Mouse (Mus musculus): Measurements from ENCODE around the gene Catsperd. TPM values are rescaled to one million over a fixed set of nuclear protein-coding genes. Genes with fewer than 3 reads are reported as not detected.
A peak's percentile ranks its signal among the peaks of the same experiment; 100 is the strongest.

The Catsperd gene
- total RNA-seq, 2 experiments from 2014 or later = 0.17 to 0.20 TPM

DNA sequence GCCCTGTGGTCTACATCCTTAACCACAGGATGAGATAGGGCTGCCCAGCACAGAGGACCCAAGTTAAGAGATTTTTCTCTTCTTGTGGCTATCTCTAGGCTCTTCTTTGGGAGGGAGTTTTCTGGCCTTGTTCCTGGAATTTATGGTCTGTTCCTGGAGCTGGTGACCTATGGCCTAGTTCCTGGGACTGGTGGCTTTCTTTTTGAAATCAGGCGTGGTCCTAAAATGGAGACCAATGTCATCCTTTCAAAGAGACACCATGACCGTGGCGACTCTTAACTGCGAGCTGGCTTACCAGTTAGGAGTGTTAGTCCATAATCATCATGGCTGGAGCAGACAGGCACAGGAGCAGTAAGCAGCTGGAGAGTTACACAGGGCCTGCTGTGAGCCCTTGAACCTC lies 38.4 kb downstream of the Catsperd start:
- DNase-seq = peak; percentile 5

DNA sequence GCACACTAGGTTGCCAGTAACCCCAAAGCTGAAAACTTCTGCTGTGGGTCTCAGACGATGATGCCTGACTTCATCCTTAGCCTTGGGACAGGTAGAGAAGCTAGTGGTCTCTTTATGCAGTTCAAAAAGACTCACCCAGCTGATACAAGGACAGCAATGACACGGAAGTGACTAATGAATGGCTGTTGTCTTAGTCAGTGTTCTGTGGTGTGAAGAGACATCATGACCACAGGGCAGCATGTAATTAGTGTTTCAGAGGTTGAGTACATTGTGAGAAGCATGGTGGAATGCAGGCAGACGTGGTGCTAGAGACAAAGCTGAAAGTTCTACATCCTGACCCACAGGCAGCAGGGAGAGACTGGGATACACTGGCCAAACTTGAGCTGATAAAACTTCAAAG lies 39.6 kb downstream of the Catsperd start:
- no peak for DNase-seq

DNA sequence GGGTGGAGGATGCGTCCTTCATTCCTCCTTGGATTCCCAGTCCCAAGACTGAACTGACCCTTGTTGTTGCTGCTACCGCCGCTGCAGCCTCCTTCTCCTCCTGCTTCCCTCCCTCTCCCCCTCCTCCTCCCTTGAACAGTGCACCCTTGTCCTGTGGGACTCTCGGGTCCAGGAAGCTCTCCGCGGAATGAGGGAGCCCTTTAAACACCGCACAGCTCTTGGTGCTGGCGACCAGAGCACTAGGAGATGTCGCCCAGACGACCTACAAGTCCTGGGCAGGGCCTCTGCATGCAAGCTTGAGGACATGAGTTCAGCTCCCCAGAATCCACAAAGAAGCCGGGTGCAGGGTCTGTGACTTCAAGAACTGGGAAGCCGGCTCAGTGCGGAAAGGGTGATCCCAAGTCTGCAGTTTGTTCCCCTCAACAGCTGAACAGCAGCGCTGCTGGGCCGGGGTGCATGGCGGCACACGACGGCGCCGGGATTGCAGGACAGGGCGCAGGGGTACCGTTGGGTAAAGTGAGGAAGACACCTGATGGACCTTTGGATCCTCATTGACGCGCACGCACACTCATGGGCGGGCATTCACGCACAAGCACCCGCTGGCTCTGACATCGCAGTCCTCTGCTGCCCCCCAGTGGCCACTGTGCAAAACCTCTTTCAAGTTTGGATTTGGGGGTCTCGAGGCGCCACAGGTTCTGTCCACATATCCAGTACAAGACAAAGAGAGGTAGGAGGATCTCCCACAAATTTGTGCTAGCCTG lies 40.6 kb downstream of the Catsperd start:
- peak; percentile 89 for DNase-seq

DNA sequence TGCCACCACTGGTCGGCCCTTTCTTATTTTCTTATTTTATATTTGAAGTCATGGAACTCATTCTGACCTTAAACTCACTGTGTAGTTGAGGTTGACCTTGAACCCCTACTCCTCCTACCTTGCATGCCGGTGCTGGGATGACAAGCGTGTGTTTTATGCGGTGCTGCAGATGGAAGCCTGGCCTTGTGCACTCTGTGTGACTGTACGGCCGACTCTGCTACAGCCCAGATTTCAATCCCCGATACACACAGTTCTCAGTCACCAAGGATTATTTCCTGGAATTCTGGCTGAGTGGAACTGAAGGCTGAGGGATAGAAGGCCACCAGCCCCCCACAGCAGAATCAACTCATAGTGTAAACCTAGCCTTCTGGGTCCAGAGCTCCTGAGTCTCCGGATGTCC lies 41.8 kb downstream of the Catsperd start:
- no peak for DNase-seq

DNA sequence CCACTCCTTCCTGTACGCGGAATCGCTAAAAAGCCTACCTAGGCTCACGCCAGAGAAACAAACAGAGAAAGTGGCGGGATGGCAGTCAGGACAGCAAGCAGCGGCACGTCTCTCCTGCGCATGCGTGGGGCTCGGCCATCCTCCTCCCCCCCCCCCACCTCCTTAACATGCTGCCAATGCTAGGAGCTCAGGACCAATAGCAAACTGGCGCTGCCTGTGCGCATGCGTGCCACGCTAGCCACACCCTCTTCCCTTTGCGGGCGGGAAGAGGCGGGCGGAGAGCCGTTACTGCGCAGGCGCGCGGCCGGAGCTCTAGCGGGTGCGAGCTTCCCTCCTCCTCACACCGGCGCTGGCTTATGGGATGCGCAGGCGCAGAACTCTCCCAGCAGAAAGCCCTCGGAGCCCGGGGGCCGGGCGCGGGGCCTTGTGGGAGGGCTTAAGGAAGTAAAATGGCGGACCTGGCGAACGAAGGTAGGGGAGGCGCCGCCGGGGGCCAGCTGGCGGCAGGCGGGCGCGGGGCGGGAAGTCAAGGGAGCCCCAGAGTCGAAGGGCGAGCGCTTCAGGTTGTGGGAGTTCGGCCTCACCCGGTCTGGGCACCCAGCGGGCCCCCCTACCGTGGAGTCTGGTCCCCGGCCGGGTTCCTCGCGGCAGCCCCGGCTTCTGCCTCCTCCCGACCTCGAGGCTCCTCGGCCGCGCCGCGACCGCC lies 45.2 kb downstream of the Catsperd start, which contains the start of gene Ranbp3:
Gene Ranbp3 (plus strand): TSS at position 354 of the 706 bp plus-strand sequence.
- peak; percentile 100 for DNase-seq

DNA sequence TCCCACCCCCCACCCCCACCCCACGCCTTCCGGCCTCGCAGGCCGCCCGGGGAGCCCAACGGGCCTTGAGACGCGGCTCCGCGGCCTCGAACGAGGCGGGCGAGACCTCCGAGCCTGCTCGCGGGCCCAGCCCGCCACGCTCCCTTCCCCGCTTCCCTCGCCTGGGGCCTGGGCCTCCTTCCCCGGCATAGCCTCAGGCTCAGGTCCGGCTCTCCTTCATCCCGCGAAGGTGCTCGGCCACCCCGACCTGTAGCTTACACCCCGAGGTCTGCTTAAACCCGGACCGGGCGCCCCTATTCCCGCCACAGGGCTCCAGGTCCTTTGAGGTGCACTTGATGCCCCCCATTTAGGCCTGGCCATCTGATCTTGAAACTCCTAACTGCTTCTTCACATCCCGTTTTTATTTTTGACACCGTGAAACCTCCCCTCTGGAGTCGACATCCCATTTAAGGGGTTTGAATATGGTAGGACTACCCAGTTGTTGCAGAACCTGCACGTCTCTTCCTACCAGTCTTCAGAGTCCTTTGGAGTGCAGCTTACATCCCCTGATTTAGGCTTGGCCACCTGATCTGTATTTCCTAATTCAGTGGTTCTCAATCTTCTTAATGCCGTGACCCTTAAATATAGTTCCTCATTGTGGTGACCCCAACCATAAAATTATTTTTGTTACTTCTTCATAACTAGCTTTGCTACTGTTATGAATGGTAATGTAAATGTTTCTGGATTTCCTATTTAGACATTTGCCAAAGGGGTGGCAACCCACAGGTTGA lies 45.9 kb downstream of the Catsperd start:
- DNase-seq = no peak

DNA sequence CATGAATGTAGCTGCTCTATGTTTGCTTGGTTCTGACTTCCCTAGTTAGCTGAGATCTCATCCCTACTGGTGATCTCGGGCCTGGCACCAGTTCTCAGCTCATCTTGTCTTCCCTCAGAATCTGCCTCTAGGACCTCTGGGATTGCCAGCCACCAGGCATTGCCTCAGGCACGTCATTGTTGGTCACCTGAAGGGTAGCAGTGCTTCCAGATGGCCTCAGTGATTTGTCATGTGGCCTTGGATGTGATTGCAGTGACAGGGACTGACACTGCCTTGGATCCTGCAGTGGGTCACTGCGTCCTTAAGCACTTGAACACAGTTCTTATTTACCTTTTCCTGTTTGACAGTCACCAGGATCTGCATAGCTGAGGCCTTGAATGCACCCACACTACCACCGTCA lies 53.8 kb downstream of the Catsperd start:
- no peak for DNase-seq

DNA sequence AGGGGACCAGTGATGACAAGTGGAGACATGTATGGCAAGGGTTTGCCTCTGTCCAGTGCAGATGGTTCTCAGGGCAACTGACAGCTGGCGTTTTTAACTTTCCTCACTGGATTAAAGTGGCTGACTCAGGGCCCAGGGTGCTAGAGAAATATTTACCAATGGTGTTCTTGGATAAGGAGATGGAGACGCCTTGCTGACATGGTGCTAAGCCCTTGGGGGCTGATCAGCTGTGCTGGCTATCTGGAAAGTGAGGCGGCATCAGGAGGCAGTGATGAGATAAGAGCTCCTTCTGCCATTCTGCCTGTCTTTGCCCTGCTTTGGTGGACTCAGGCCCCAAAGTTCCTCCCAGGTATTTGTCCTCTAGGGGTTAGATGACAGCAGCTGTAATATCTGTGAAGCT lies 54.9 kb downstream of the Catsperd start:
- no peak for DNase-seq

DNA sequence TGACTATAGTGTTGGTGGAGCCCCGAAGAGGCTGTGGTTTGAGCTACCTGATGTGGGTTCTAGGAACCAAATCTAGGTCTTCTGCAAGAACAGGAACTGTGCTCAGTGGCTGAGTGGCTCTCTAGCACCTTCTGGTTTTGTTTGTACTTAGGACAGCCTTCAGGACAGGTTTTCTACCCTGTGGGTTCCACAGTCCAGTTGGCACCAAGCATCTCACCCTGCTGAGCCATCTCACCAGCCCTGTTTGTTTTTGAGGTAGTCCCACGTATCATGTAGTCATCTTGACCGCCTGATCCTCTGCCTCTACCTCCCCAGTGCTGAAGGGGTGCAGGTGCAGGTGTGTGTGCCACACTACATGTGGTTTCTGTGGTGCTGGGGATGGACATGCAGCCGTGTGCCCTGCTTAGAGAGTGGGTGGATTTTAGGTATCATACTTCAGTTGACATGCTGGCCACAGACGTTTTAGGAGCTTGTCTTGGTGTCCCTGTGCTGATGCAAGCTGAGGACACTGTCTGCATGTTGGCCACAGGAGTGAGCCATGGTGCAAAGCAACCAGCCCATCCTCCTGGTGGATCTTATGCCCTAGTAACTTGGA lies 55.7 kb downstream of the Catsperd start:
- DNase-seq = no peak

DNA sequence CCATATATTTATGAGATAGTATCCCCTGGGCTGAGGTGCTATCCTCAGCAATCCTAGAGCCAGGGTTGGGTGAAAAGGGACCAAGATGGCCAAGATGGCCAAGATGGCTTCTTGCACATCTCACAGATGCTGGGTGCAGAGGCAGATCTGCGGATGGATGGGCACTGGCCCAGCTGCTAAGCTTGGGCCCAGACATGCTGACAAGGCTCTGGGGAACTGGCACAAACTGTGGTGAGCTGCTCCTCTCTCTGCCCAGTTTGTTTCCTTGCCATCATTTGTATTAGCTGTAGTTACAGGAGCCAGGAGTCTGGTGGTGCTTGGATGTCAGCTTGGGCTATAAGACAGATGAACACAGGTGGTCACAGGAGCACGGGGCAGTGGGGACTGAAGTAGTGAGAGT lies 56.7 kb downstream of the Catsperd start:
- DNase-seq = no peak

DNA sequence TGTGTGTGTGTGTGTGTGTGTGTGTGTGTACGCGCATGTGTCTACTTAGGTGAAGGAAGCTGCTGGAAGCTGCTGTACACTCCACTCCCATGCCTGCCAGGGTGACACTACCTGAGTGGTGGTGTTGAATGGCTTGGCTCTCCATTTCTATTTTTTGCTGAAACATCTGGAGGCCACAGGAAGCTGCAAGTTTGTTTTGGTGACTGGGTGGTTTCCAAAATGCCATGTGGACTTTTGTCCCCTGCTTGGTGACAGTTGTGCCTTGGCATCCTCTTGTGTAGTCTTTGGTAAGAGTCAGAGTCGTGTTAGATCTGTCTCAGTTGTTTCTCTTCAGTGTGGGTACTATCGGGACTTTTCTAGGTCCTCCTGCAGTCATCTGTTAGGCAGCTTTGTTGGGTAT lies 58.9 kb downstream of the Catsperd start:
- DNase-seq = no peak

DNA sequence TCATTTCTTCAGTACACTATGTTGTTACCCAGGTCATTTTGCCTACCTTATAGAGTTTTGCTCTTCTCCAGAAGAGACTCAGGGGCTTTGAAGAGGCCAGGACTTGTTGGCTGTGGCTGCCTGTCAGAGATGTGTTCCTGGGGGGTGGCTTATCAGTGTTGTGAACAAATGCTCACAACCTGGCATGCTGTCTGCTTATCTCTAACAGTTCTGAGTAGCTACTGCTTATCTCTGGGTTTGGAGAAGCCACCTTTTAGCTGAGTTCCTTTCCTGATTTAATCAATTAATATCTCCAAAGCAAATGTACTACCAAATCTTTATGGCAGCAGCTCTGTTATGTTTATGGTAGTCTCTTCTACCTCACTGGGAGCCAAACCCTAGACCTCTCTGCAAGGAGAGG lies 60.1 kb downstream of the Catsperd start:
- no peak for DNase-seq

DNA sequence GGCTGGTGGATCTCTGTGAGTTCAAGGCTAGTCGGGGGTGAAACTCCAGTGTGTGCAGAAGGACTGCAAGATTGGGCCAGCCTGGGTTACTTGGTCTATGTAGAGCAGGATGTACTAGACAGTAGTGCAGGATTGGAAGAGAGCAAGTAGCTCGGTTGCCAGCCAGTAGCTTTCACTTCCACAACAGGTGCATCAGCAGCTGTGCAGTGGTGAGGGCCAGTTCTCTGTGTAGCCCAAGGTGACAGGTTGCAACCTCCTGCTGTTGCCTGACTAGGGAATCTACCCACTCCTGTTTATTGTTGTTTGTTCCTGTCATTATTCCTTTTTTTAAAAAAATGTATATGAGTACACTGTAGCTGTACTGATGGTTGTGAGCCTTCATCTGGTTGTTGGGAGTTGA lies 60.7 kb downstream of the Catsperd start:
- no peak for DNase-seq

DNA sequence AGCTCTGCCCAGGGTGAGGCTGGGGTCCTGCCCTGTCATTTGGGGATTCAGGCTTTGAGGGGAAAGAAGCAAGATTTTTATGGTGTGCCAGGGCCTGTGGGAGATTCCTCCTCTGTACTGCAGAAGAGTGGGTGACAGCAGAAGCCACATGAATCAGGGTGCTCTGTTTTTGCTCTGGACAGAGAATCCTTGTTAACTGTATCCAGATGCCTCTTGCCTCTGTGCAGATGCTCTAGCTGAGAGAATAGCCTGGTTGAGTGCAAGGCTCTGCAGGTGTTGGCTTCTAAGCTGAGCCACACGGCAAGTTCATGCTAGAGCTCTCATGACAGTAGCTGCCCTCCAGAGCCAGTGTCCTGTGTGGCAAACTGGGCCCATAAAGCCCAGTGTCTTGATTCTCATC lies 65.5 kb downstream of the Catsperd start:
- DNase-seq = no peak

DNA sequence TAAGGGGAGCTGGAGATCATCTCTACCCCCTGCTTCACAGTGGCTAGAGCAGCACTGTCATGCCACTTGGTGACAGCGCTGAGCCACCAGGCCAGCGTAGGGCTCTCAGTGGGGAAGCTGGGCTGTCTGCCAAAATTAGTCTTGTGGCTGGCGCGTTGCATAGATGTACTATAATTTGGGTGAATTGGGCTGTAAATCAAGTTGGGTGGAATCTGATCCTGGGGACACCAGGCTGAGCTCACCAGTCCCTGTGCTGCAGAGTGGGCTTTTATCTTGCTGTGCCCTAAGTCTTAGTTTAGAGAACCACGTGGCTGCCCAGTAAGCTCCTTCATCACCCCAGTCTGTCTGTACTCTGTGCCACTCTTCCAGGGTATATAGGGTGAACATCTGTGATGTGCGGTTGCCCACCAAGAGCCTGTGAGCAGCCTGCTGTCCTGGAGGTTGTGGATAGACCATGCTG lies 65.9 kb downstream of the Catsperd start:
- DNase-seq = peak; percentile 69

DNA sequence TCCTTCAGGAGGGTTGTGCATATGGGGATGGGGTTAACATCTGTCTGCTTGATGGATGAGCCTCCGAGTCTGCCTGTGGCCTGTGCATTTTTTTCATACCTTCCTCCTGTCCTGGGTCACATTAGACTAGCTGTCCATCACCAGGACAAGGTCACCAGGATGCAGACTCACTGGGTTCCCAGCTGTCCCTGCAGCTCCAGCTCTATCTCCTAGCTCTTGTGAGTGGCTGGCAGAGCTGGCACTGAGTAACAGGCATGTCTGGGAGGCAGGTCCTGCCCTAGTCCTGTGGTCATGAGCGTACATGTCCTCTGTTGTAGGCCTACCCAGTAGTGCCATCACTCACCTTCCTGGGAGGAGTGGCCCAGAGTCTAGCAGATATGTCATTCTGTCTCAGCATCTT lies 72.5 kb downstream of the Catsperd start:
- DNase-seq = no peak

DNA sequence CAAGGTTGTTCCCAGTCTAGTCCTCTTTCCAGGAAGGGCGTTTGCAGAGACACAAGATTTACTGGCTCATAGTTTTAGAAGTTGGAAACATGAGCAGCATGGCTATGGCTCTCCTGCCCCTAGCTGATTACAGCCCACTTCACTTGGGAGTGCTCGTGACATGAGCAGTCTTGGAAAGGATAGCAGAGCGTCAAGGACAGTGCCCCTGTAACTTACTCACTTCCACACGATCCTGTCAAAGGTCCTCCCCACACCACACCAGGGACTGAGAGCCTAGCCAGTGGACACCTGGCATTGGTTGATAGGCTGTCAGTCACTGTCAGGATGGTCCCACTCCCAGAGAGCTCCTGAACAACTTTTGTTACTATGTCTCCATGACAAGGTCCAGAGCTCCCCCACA lies 75.1 kb downstream of the Catsperd start:
- no peak for DNase-seq

DNA sequence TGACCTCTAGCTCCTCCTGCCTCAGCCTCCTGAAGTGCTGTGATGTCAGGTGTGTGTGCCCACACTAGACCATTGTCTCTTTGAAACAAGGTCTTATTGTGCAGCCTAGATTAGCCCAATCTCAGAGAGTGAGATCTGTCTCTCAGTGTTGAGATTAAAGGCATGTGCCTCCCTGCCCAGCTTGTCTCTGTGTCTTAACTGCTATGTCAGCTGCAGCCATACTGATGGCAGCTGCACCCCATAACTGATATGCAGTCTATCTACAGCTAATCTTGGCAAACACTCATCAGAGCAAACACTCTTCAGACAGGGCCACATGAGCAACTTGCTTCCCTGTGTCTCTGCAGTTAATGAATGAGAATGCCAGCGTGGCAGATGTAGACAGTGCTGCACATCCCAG lies 78.6 kb downstream of the Catsperd start:
- DNase-seq = no peak

DNA sequence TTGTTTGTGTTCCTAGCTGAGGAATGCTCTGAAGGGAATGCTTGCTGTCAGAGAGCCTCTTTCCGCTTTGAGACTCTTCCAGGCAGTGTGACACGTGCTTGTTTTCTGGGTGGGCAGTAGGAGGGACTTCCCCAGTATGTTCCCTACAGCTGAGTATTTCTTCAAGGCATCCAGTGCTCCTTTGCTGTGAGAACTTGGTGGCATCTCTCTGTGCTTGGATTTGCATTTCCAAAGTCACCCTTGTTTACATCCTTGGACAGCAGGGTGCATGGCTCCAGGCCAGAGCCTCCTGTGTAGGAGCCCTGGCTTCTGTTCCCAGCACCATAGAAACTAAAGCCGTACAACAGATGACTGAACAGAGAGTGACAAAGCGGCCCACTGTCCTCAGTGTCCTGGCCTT lies 80.7 kb downstream of the Catsperd start:
- DNase-seq = no peak

DNA sequence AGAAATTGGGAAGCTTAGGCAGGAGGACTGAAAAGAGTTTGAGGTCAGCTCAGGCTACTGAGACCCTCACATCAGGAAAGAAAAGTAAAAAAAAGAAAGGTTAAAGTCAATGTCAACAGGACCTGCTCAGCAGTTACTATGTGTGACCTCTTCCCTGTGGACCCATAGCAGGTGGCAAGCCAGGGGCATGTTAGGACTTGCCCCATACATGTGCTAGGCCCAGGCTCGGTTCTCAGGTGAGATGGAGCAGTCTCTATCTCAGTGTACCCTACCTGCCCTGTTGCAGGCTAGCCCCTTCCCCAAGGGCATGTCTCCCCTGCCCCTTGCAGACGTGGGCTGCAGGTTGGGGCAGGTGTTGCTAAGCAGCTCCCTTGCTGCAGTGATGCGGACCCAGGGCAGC lies 81.8 kb downstream of the Catsperd start:
- DNase-seq = no peak
